Mouse (Mus musculus): ENCODE measurements around the gene Memo1.
A peak's percentile ranks its signal among the peaks of the same experiment; 100 is the strongest.

The Memo1 gene

GRCm38 (mm10) chr17:74294426-74295025, 795 bp downstream of the Memo1 start:
- DNase-seq (ENCODE audit: low read depth, low spot score), result no peak

- no peak for DNase-seq (ENCODE audit: low read depth, low spot score)
Measured at GRCm38 (mm10) chr17:74293687-74294425, 1.5 kb downstream of the Memo1 start.

- DNase-seq (ENCODE audit: low read depth, low spot score), result peak; percentile 53
Measured at GRCm38 (mm10) chr17:74291640-74292361, 3.5 kb downstream of the Memo1 start.

GRCm38 (mm10) chr17:74290869-74291268, 4.5 kb downstream of the Memo1 start:
- no peak for DNase-seq (ENCODE audit: low read depth, low spot score)

- no peak for DNase-seq (ENCODE audit: low read depth, low spot score)
Measured at GRCm38 (mm10) chr17:74290198-74290597, 5.1 kb downstream of the Memo1 start.

GRCm38 (mm10) chr17:74288626-74289025, 6.7 kb downstream of the Memo1 start:
- DNase-seq (ENCODE audit: low read depth, low spot score), result no peak

GRCm38 (mm10) chr17:74286140-74286730, 9.1 kb downstream of the Memo1 start:
- DNase-seq (ENCODE audit: low read depth, low spot score), result no peak

GRCm38 (mm10) chr17:74285730-74286129, 9.6 kb downstream of the Memo1 start:
- no peak for DNase-seq (ENCODE audit: low read depth, low spot score)

GRCm38 (mm10) chr17:74284397-74285115, 10.8 kb downstream of the Memo1 start:
- no peak for DNase-seq (ENCODE audit: low read depth, low spot score)

GRCm38 (mm10) chr17:74282024-74282423, 13.3 kb downstream of the Memo1 start:
- no peak for DNase-seq (ENCODE audit: low read depth, low spot score)

- DNase-seq (ENCODE audit: low read depth, low spot score), result no peak
Measured at GRCm38 (mm10) chr17:74278966-74279869, 16.1 kb downstream of the Memo1 start.

- DNase-seq (ENCODE audit: low read depth, low spot score), result no peak
Measured at GRCm38 (mm10) chr17:74274471-74274870, 20.9 kb downstream of the Memo1 start.

GRCm38 (mm10) chr17:74272683-74273205, 22.6 kb downstream of the Memo1 start:
- DNase-seq (ENCODE audit: low read depth, low spot score), result no peak

- no peak for DNase-seq (ENCODE audit: low read depth, low spot score)
Measured at GRCm38 (mm10) chr17:74271541-74272268, 23.6 kb downstream of the Memo1 start.

GRCm38 (mm10) chr17:74270205-74270604, 25.1 kb downstream of the Memo1 start:
- DNase-seq (ENCODE audit: low read depth, low spot score), result no peak

- DNase-seq (ENCODE audit: low read depth, low spot score), result no peak
Measured at GRCm38 (mm10) chr17:74267415-74268180, 27.7 kb downstream of the Memo1 start.

- no peak for DNase-seq (ENCODE audit: low read depth, low spot score)
Measured at GRCm38 (mm10) chr17:74265636-74266035, 29.7 kb downstream of the Memo1 start.

- DNase-seq (ENCODE audit: low read depth, low spot score), result no peak
Measured at GRCm38 (mm10) chr17:74265156-74265505, 30.2 kb downstream of the Memo1 start.

All from retina, adult 2 months (tissue).